Mouse (Mus musculus) C2C12 (cell line): ENCODE data around the gene Micall1.

Source experiments
- CEBPB ChIP-seq: IDR thresholded peaks from one replicate; pipeline ENCODE4 v1.6.1; 2011; ENCODE audit warnings: low read depth, mild to moderate bottlenecking, control low read depth, moderate library complexity
- CTCF ChIP-seq: IDR thresholded peaks from one replicate; pipeline ENCODE4 v1.5.1; 2011; ENCODE audit not compliant: control insufficient read depth, insufficient read depth, insufficient read length
- USF1 ChIP-seq: IDR thresholded peaks from one replicate; pipeline ENCODE4 v1.6.1; 2011; ENCODE audit warnings: low read depth, mild to moderate bottlenecking, control low read depth, moderate library complexity

GRCm38 (mm10) chr15:79134496-79135270 lies 26.0 kb downstream of the Micall1 start:
- TF ChIP-seq CTCF: no peak
- TF ChIP-seq USF1: no peak
- no peak for TF ChIP-seq CEBPB
